Mouse (Mus musculus): ENCODE results near the gene Wdr46.

DNA sequence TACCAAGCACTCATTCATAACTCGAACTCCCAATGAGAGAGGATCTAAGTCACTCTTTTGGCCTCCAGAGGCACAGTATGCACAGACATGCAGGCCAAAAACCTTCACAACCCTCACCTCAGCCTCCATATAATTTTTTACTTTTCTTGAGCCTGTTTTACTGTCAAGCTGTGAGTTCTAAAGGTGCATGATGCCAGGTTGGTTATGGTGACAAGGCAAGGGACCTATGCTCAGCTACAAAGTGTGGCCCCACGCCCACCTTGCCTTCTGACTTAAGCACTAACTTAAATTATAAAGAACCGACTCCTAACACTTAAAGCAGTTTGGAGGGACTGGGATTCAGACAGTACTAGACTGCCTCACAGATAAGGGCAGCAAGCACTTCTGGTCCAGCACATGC is 12.8 kb downstream of the Wdr46 start:
- no peak for TF ChIP-seq TAL1 (IDR thresholded peaks at IDR 0.05; ENCODE audit: low read length)
- no peak for TF ChIP-seq GATA1 (IDR thresholded peaks at IDR 0.05; ENCODE audit: low read length)
